Mouse (Mus musculus): ENCODE data around the gene Cd300lf. TPM values are rescaled to one million over a fixed set of nuclear protein-coding genes. Genes with fewer than 3 reads are reported as not detected.

The Cd300lf gene
- polyA plus RNA-seq, 1 experiment from 2014 or later, result not detected

DNA sequence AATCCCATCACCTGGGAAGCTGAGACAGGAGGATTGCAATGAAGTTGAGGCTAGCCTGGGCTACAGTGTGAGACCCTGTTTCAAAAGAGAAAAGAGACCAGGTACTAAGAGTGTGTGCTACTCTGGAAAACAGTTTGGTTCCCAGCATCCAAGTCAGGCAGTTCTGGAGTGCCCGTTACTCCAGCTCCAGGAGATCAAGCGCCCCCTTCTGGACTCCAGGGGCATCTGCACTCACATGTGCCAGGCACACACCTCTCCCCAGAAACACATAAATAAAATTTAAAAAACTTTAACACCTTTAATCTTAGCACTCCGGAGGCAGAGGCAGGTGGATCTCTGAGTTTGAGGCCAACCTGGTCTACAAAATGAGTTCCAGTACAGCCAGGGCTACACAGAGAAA is 52.4 kb downstream of the Cd300lf start:
- ATAC-seq, result no peak
- H3K4me1 ChIP-seq, result peaks cover 9% of the 10 kb centered on the region

GRCm38 (mm10) chr11:115080886-115081285 is 52.9 kb downstream of the Cd300lf start:
- H3K4me1 ChIP-seq, result peaks cover 9% of the 10 kb centered on the region
- 0 out of 2 replicates have a peak, but pooled peaks cover 14% of the 10 kb centered on the region for H3K27me3 ChIP-seq
- no peak overlapping the region for H3K4me3 ChIP-seq
- 39% methylated on average over 13 of the region's 13 CpGs for WGBS
- no peak for ATAC-seq
- no peaks in the 10 kb centered on the region for H3K36me3 ChIP-seq (ENCODE audit: poor library complexity, severe bottlenecking)
- no peaks in the 10 kb centered on the region for H3K9me3 ChIP-seq (replicated peaks)
- no peak overlapping the region for H3K9ac ChIP-seq
- no peak overlapping the region for H3K4me2 ChIP-seq
- H3K27ac ChIP-seq, result no peak overlapping the region

More for the DNA sequence above, 52.4 kb downstream of the Cd300lf start:
- Histone ChIP-seq H3K4me3 (no peak overlapping the region), H3K36me3 (ENCODE audit: poor library complexity, severe bottlenecking) (no peaks in the 10 kb centered on the region), H3K27ac (no peak overlapping the region), H3K4me2 (no peak overlapping the region), H3K9ac (no peak overlapping the region), H3K27me3 (0 out of 2 replicates have a peak, but pooled peaks cover 14% of the 10 kb centered on the region), H3K9me3 (replicated peaks) (no peaks in the 10 kb centered on the region)
- 69% methylated on average over 3 of the region's 3 CpGs for WGBS

DNA sequence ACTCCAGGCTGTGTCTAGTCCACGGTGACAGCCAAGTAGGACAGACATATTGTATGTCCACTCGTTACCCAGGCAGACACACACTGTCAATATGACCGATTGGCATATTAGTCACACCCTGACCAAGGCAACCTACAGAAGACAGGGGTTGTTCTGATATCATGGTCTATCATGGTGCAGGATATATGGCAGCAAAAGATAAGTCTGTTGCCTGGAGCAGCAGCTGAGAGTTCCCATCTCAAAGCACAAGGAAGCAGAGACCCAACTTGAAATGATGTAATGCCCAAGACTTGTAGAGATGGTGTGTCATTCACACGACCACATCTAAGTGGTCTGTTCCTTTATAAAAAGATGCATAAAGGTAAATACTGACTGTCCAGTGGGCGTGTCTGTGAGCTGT is 55.1 kb downstream of the Cd300lf start:
- Histone ChIP-seq H3K4me1 (no peaks in the 10 kb centered on the region; the same call in 1 of the 2 replicates), H3K27ac (no peak overlapping the region), H3K36me3 (ENCODE audit: poor library complexity, severe bottlenecking) (no peaks in the 10 kb centered on the region), H3K27me3 (0 out of 2 replicates have a peak, but pooled peaks cover 5% of the 10 kb centered on the region), H3K4me3 (no peak overlapping the region), H3K4me2 (no peak overlapping the region), H3K9ac (no peak overlapping the region), H3K9me3 (replicated peaks) (no peaks in the 10 kb centered on the region)
- 80% methylated on average over 5 of the region's 5 CpGs for WGBS
- no peak for ATAC-seq

- no peak overlapping the region for H3K27ac ChIP-seq
- H3K9me3 ChIP-seq (replicated peaks), result no peaks in the 10 kb centered on the region
- no peak overlapping the region for H3K4me2 ChIP-seq
- no peak for ATAC-seq
- H3K27me3 ChIP-seq, result 0 out of 2 replicates have a peak, but pooled peaks cover 4% of the 10 kb centered on the region
- H3K36me3 ChIP-seq (ENCODE audit: poor library complexity, severe bottlenecking), result no peaks in the 10 kb centered on the region
- H3K9ac ChIP-seq, result no peak overlapping the region
- 95% methylated on average over 1 of the region's 1 CpGs for WGBS
- H3K4me3 ChIP-seq, result no peak overlapping the region
- H3K4me1 ChIP-seq, result no peaks in the 10 kb centered on the region
Measured at GRCm38 (mm10) chr11:115077436-115077835, 56.4 kb downstream of the Cd300lf start.

DNA sequence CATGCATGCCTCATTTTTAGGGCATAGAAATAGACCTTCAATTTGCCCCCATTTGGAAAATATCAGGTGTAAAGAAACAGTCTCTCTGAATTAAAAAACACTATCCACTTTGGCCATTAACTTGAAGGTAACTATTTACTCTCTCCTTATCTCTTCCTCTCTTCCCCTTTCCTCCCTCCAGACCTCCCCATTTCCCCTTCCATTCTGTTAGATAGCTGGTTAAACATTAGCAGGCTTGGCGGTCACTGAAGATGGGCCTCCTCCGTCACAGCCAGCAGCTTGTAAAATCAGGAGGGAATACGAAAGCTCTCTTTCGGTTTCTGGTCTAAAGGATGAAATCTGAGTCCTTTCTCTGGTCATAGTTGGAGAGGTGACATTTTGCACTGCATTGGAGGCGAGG is 57.9 kb downstream of the Cd300lf start:
- no peak for ATAC-seq
- no peak overlapping the region for H3K27ac ChIP-seq
- H3K36me3 ChIP-seq (ENCODE audit: poor library complexity, severe bottlenecking), result no peaks in the 10 kb centered on the region
- peaks cover 12% of the 10 kb centered on the region; the same call in 1 of the 2 replicates for H3K4me1 ChIP-seq
- H3K9ac ChIP-seq, result no peak overlapping the region
- no peaks in the 10 kb centered on the region for H3K9me3 ChIP-seq (replicated peaks)
- H3K4me2 ChIP-seq, result no peak overlapping the region
- no peak overlapping the region for H3K4me3 ChIP-seq
- WGBS, result 82% methylated on average over 5 of the region's 5 CpGs
- H3K27me3 ChIP-seq, result no peaks in the 10 kb centered on the region

DNA sequence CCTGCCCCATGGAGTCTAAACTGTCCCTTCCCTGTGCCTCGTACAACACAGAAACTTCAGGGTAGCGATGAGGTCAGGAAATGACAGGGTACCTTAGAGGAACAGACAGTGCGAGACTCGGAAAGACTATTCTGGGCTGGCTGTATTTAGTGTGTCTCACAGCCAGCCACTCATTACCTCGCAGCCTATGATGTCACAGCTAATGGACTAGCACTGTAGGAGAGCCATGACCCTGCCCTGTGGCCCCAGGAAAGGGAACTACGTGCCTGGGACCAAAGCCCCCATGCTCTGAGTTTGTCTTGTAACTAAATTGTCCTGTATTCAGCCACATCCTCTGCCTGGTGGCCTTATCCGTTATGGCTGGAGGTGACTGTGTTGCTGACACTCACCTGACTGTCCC is 58.4 kb downstream of the Cd300lf start:
- WGBS, result 80% methylated on average over 7 of the region's 7 CpGs
- Histone ChIP-seq H3K27me3 (0 out of 2 replicates have a peak, but pooled peaks cover under 1% of the 10 kb centered on the region), H3K27ac (no peak overlapping the region), H3K9ac (no peak overlapping the region), H3K4me2 (no peak overlapping the region), H3K36me3 (ENCODE audit: poor library complexity, severe bottlenecking) (no peaks in the 10 kb centered on the region), H3K4me3 (no peak overlapping the region), H3K9me3 (replicated peaks) (no peaks in the 10 kb centered on the region), H3K4me1 (peaks cover 14% of the 10 kb centered on the region; the same call in 1 of the 2 replicates)
- ATAC-seq, result no peak

DNA sequence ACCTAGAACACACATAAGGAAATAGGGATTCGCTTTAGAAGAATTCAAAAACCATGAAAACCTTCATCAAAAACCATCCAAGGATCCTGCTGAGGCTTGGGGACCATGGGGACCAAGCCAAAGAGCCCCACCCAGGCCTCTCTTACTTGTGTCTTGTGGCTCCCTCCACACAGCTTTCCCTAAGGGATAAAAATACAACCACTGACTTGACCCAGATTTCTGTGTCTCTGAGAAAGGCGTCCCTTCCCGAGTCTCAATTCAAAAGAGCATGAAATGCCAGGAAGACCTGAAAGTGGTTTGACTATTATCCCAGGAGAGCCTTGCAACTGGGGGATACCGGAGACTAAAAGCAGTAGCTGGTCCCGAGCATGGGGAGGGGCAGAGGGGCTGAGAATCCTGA is 60.8 kb downstream of the Cd300lf start:
- no peak overlapping the region for H3K4me2 ChIP-seq
- 70% methylated on average over 5 of the region's 5 CpGs for WGBS
- no peak for ATAC-seq

DNA sequence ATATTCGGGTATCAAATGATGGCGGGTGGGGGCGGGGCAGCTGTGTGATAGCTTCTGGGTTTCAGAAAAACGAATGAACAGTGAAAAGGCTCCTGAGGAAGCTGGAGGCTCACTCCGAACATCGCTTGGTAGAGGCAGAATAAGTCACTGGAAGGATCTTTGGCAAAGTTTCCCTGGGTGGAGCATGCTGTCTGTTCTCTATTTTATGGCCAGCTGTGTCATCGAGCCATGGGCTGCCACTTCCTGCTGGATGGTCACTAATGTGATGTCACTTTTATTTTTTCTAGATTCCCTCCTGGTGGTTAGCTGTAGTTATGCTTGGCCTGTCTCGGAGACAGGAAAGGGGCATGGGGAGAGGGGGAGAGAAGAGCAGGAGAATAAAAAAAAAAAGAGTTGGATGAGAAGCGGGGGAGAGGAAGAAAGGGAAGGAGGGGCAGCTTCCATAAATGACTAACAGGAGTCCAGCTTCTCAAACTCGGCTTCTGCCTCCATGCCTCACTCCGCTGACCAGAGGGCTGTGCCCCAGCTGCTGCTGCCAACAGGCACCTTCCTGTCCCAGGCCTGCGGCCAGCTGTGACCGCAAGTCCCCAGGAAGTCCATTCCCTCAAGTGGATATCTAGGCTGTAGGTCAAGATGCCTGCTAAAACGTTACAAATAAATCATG is 62.0 kb downstream of the Cd300lf start:
- Histone ChIP-seq H3K9me3 (replicated peaks) (no peaks in the 10 kb centered on the region), H3K27me3 (0 out of 2 replicates have a peak, but pooled peaks cover 4% of the 10 kb centered on the region), H3K27ac (no peak overlapping the region), H3K4me2 (peak overlapping the region; percentile 19), H3K4me3 (no peak overlapping the region), H3K36me3 (ENCODE audit: poor library complexity, severe bottlenecking) (no peaks in the 10 kb centered on the region), H3K4me1 (peaks cover 14% of the 10 kb centered on the region; the same call in 1 of the 2 replicates), H3K9ac (no peak overlapping the region)
- WGBS, result 21% methylated on average over 14 of the region's 14 CpGs
- ATAC-seq, result no peak

More for the DNA sequence above, 60.8 kb downstream of the Cd300lf start:
- H3K9me3 ChIP-seq (replicated peaks), result no peaks in the 10 kb centered on the region
- no peak overlapping the region for H3K4me3 ChIP-seq
- no peak overlapping the region for H3K27ac ChIP-seq
- 0 out of 2 replicates have a peak, but pooled peaks cover 4% of the 10 kb centered on the region for H3K27me3 ChIP-seq
- H3K36me3 ChIP-seq (ENCODE audit: poor library complexity, severe bottlenecking), result no peaks in the 10 kb centered on the region
- H3K4me1 ChIP-seq, result peaks cover 14% of the 10 kb centered on the region; the same call in 1 of the 2 replicates
- no peak overlapping the region for H3K9ac ChIP-seq

DNA sequence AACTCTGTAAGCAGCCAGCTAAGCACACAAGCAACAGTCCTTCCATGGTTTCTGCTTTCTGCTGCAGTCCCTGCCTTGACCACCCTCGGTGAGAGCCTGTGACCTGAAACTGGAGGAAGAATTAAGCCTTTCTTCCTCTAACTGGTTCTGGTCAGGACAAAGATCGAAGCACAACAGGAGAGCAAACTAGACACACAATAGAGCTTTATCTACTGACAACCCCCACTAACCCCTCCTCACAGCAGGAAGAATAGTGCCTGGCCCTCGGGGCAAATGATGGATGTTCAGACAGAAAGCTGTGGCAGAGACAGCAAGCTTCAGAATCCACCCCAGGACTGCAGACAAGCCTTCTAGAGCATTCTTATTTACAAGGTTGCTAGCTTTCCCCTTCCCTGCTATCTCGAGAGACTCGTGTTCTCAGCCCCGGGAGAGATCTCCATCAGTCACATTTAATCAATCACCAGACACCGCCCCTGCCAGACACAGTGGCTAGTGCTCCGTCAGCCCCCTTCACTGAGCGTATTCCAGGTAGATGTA is 62.7 kb downstream of the Cd300lf start:
- H3K4me1 ChIP-seq, result peaks cover 14% of the 10 kb centered on the region; the same call in 1 of the 2 replicates
- H3K9ac ChIP-seq, result no peak overlapping the region
- H3K27me3 ChIP-seq, result 0 out of 2 replicates have a peak, but pooled peaks cover 4% of the 10 kb centered on the region
- ATAC-seq, result no peak
- 12% methylated on average over 9 of the region's 9 CpGs for WGBS
- H3K4me3 ChIP-seq, result no peak overlapping the region
- H3K36me3 ChIP-seq (ENCODE audit: poor library complexity, severe bottlenecking), result no peaks in the 10 kb centered on the region
- H3K9me3 ChIP-seq (replicated peaks), result no peaks in the 10 kb centered on the region
- no peak overlapping the region for H3K27ac ChIP-seq
- H3K4me2 ChIP-seq, result peak overlapping the region; percentile 19

GRCm38 (mm10) chr11:115066768-115067167 is 67.0 kb downstream of the Cd300lf start:
- Histone ChIP-seq H3K4me3 (no peak overlapping the region), H3K27ac (no peak overlapping the region), H3K4me1 (peaks cover 10% of the 10 kb centered on the region; the same call in 1 of the 2 replicates), H3K36me3 (ENCODE audit: poor library complexity, severe bottlenecking) (no peaks in the 10 kb centered on the region), H3K27me3 (0 out of 2 replicates have a peak, but pooled peaks cover 4% of the 10 kb centered on the region), H3K4me2 (no peak overlapping the region), H3K9ac (no peak overlapping the region), H3K9me3 (replicated peaks) (no peaks in the 10 kb centered on the region)
- no peak for ATAC-seq
- WGBS, result 70% methylated on average over 6 of the region's 6 CpGs

Data from forebrain, embryonic 13.5 days (tissue).